Comparison of ENCODE assay signal across 13 mouse cellular contexts in the genomic region with DNA sequence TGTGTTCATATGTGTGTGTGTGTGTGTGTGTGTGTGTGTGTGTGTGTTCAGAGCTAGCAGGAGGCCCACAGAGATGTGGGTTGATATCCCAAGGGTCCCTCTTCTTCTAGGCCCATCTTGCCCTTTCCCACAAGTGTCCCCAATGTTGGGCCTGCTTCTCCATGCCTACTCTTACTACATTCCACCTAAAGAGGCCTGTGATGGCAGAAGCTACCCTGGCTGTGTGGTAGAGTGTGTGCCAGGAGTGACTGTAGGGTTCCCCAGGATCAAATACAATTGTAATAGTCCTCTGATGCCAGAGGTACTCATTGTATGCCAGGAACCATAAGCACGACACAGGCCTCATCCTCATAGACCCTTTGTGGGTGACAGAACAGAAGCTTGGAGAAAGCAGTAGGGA. TPM values are rescaled to one million over a fixed set of nuclear protein-coding genes. Genes with fewer than 3 reads are reported as not detected.
DNase-seq lines count a peak whose midpoint lies in the region; ATAC-seq lines count a peak whose summit lies in the region.
"Had no signal": no experiment of that assay in that cellular context is flagged by ENCODE, and none has a peak within 500 bp of the region (broad histone marks: within the 10 kb centered on the region; RNA-seq: fewer than 3 reads in every experiment).

No protein-coding gene starts in this region.

- no peak overlapping the region for H3K4me3 ChIP-seq in hindbrain, embryonic 10.5 days
- no peak overlapping the region for H3K4me3 ChIP-seq in hindbrain, embryonic 11.5 days (ENCODE audit: low read depth, low read length)
- H3K4me3 ChIP-seq in midbrain, embryonic 10.5 days: no peak overlapping the region
- H3K4me3 ChIP-seq in midbrain, embryonic 16.5 days (ENCODE audit: low read depth, low read length): no peak overlapping the region
- H3K4me3 ChIP-seq in limb, embryonic 12.5 days (replicated peaks): no peak overlapping the region
- H3K4me3 ChIP-seq: forebrain, embryonic 13.5 days; hindbrain, embryonic 15.5 days had no signal

- H3K36me3 ChIP-seq in hindbrain, embryonic 10.5 days: peaks cover 13% of the 10 kb centered on the region
- no peaks in the 10 kb centered on the region for H3K36me3 ChIP-seq in hindbrain, embryonic 11.5 days (ENCODE audit: control insufficient read depth, insufficient read depth, low read length)
- peaks cover 8% of the 10 kb centered on the region; the same call in 1 of the 2 replicates for H3K36me3 ChIP-seq in midbrain, embryonic 10.5 days
- no peaks in the 10 kb centered on the region; the same call in 1 of the 2 replicates for H3K36me3 ChIP-seq in midbrain, embryonic 16.5 days (ENCODE audit: control insufficient read depth, insufficient read depth, low read length)
- peaks cover 5% of the 10 kb centered on the region; the same call in 1 of the 2 replicates for H3K36me3 ChIP-seq in limb, embryonic 12.5 days
- H3K36me3 ChIP-seq: hindbrain, embryonic 15.5 days had no signal

- H3K9ac ChIP-seq in hindbrain, embryonic 11.5 days (ENCODE audit: low read depth, low read length): no peak overlapping the region
- H3K9ac ChIP-seq in midbrain, embryonic 16.5 days (ENCODE audit: low read depth, low read length): no peak overlapping the region
- H3K9ac ChIP-seq in limb, embryonic 12.5 days (replicated peaks): no peak overlapping the region
- H3K9ac ChIP-seq: forebrain, embryonic 13.5 days; hindbrain, embryonic 15.5 days had no signal

- H3K9me3 ChIP-seq in hindbrain, embryonic 10.5 days: no peaks in the 10 kb centered on the region
- H3K9me3 ChIP-seq in hindbrain, embryonic 11.5 days (ENCODE audit: control insufficient read depth, low read length): no peaks in the 10 kb centered on the region
- no peaks in the 10 kb centered on the region for H3K9me3 ChIP-seq in midbrain, embryonic 10.5 days (replicated peaks)
- no peaks in the 10 kb centered on the region for H3K9me3 ChIP-seq in midbrain, embryonic 16.5 days (replicated peaks; ENCODE audit: control insufficient read depth, low read length, poor library complexity, severe bottlenecking)
- no peaks in the 10 kb centered on the region for H3K9me3 ChIP-seq in limb, embryonic 12.5 days
- H3K9me3 ChIP-seq: forebrain, embryonic 13.5 days; hindbrain, embryonic 15.5 days had no signal

- H3K27me3 ChIP-seq in hindbrain, embryonic 10.5 days (ENCODE audit: insufficient read depth, poor library complexity, severe bottlenecking): no peaks in the 10 kb centered on the region
- H3K27me3 ChIP-seq in hindbrain, embryonic 11.5 days (ENCODE audit: control insufficient read depth, insufficient read depth, low read length): no peaks in the 10 kb centered on the region
- no peaks in the 10 kb centered on the region for H3K27me3 ChIP-seq in midbrain, embryonic 10.5 days (ENCODE audit: low read depth, poor library complexity, severe bottlenecking)
- no peaks in the 10 kb centered on the region for H3K27me3 ChIP-seq in midbrain, embryonic 16.5 days (ENCODE audit: control insufficient read depth, insufficient read depth, low read depth, low read length)
- H3K27me3 ChIP-seq in limb, embryonic 12.5 days: no peaks in the 10 kb centered on the region
- H3K27me3 ChIP-seq: forebrain, embryonic 13.5 days; hindbrain, embryonic 15.5 days had no signal

- peaks cover 71% of the 10 kb centered on the region for H3K4me1 ChIP-seq in hindbrain, embryonic 10.5 days (replicated peaks)
- peaks cover 15% of the 10 kb centered on the region; the same call in 1 of the 2 replicates for H3K4me1 ChIP-seq in hindbrain, embryonic 11.5 days (replicated peaks; ENCODE audit: control insufficient read depth, insufficient read depth, low read length)
- H3K4me1 ChIP-seq in midbrain, embryonic 10.5 days: peaks cover 66% of the 10 kb centered on the region
- H3K4me1 ChIP-seq in midbrain, embryonic 16.5 days (ENCODE audit: control insufficient read depth, insufficient read depth, low read length): peaks cover 23% of the 10 kb centered on the region
- H3K4me1 ChIP-seq in limb, embryonic 12.5 days (replicated peaks): peaks cover 73% of the 10 kb centered on the region

- WGBS in hindbrain, embryonic 10.5 days: 80% methylated on average over 1 of the region's 1 CpGs
- WGBS in hindbrain, embryonic 11.5 days: 97% methylated on average over 1 of the region's 1 CpGs
- 84% methylated on average over 1 of the region's 1 CpGs for WGBS in midbrain, embryonic 10.5 days
- WGBS in midbrain, embryonic 16.5 days: 82% methylated on average over 1 of the region's 1 CpGs
- 93% methylated on average over 1 of the region's 1 CpGs for WGBS in limb, embryonic 12.5 days

- DNase-seq in cerebellum, adult 8-10 months: peak; percentile 23
- DNase-seq in hindbrain, embryonic 10.5 days (ENCODE audit: low spot score): no peak
- DNase-seq in hindbrain, embryonic 11.5 days (ENCODE audit: low spot score): no peak
- no peak for DNase-seq in midbrain, embryonic 10.5 days (ENCODE audit: low spot score)
- no peak for DNase-seq in urinary bladder, adult 18-20 months (ENCODE audit: low spot score in 2 of 2)
- DNase-seq: layer of hippocampus, adult 9-11 months; thymus, postnatal 36 days had no signal

- peak overlapping the region; percentile 9; the same call in 1 of the 2 replicates for H3K27ac ChIP-seq in hindbrain, embryonic 10.5 days
- no peak overlapping the region for H3K27ac ChIP-seq in hindbrain, embryonic 11.5 days (ENCODE audit: low read depth, low read length)
- H3K27ac ChIP-seq in midbrain, embryonic 10.5 days (replicated peaks): 0 out of 2 replicates have a peak overlapping the region, but pooled peaks have one; percentile 57
- no peak overlapping the region for H3K27ac ChIP-seq in midbrain, embryonic 16.5 days (ENCODE audit: low read length)
- H3K27ac ChIP-seq in limb, embryonic 12.5 days: peak overlapping the region; percentile 97
- H3K27ac ChIP-seq: forebrain, embryonic 13.5 days had no signal

- ATAC-seq in cerebellum, adult (ENCODE audit: insufficient number of reproducible peaks, low FRiP score, low TSS enrichment): no peak
- no peak for ATAC-seq in hindbrain, embryonic 11.5 days (ENCODE audit: low FRiP score)
- ATAC-seq in midbrain, embryonic 16.5 days: no peak
- ATAC-seq in limb, embryonic 12.5 days (ENCODE audit: insufficient number of reproducible peaks, insufficient read depth, low FRiP score, low TSS enrichment, low read depth): no peak
- ATAC-seq: forebrain, embryonic 13.5 days had no signal

- no peak overlapping the region for H3K4me2 ChIP-seq in hindbrain, embryonic 11.5 days (replicated peaks; ENCODE audit: low read depth, low read length)
- no peak overlapping the region for H3K4me2 ChIP-seq in midbrain, embryonic 16.5 days (ENCODE audit: low read length)
- H3K4me2 ChIP-seq in limb, embryonic 12.5 days: no peak overlapping the region
- H3K4me2 ChIP-seq: forebrain, embryonic 13.5 days; hindbrain, embryonic 15.5 days had no signal

RNA-seq across cellular contexts. Expression of a gene that starts 1.9 kb away (rescaled TPM):
- 99.2 and 114 TPM in 2 replicates for polyA plus RNA-seq in hindbrain, embryonic 10.5 days (2016; fragmentation: Nextera tagmentation; extraction: Ambion mirVana)
- polyA plus RNA-seq in hindbrain, embryonic 11.5 days (2014; fragmentation: Nextera tagmentation; extraction: Ambion mirVana): 46.9 and 48.5 TPM in 2 replicates
- 87.6 and 103 TPM in 2 replicates for polyA plus RNA-seq in midbrain, embryonic 10.5 days (2016; fragmentation: Nextera tagmentation; extraction: Ambion mirVana)
- polyA plus RNA-seq in midbrain, embryonic 16.5 days (2015; fragmentation: Nextera tagmentation; extraction: Ambion mirVana): 182 and 188 TPM in 2 replicates
- polyA plus RNA-seq in limb, embryonic 12.5 days (2016; fragmentation: Nextera tagmentation; extraction: Ambion mirVana): 73.4 and 74.1 TPM in 2 replicates

RNA-seq across cellular contexts. Expression of a gene that starts 19.0 kb away (rescaled TPM):
- 0.10 and 0.20 TPM in 2 replicates for polyA plus RNA-seq in hindbrain, embryonic 10.5 days (2016; fragmentation: Nextera tagmentation; extraction: Ambion mirVana)
- 0.07 and 0.19 TPM in 2 replicates for polyA plus RNA-seq in hindbrain, embryonic 11.5 days (2014; fragmentation: Nextera tagmentation; extraction: Ambion mirVana)
- polyA plus RNA-seq in midbrain, embryonic 10.5 days (2016; fragmentation: Nextera tagmentation; extraction: Ambion mirVana): 0.02 and 0.07 TPM in 2 replicates
- polyA plus RNA-seq in midbrain, embryonic 16.5 days (2015; fragmentation: Nextera tagmentation; extraction: Ambion mirVana): 0.21 and 0.29 TPM in 2 replicates
- polyA plus RNA-seq in limb, embryonic 12.5 days (2016; fragmentation: Nextera tagmentation; extraction: Ambion mirVana): not detected in 2 replicates
- polyA plus RNA-seq: neural tube, embryonic 11.5 days had no signal

RNA-seq across cellular contexts. Expression of a gene that starts 38.5 kb away (rescaled TPM):
- 36.8 and 38.8 TPM in 2 replicates for polyA plus RNA-seq in hindbrain, embryonic 10.5 days (2016; fragmentation: Nextera tagmentation; extraction: Ambion mirVana)
- 27.3 and 29.6 TPM in 2 replicates for polyA plus RNA-seq in hindbrain, embryonic 11.5 days (2014; fragmentation: Nextera tagmentation; extraction: Ambion mirVana)
- polyA plus RNA-seq in midbrain, embryonic 10.5 days (2016; fragmentation: Nextera tagmentation; extraction: Ambion mirVana): 35.1 and 39.2 TPM in 2 replicates
- 24.7 and 27.2 TPM in 2 replicates for polyA plus RNA-seq in midbrain, embryonic 16.5 days (2015; fragmentation: Nextera tagmentation; extraction: Ambion mirVana)
- polyA plus RNA-seq in limb, embryonic 12.5 days (2016; fragmentation: Nextera tagmentation; extraction: Ambion mirVana): 32.2 and 32.5 TPM in 2 replicates

RNA-seq across cellular contexts. Expression of a gene that starts 47.3 kb away (rescaled TPM):
- polyA plus RNA-seq in hindbrain, embryonic 10.5 days (2016; fragmentation: Nextera tagmentation; extraction: Ambion mirVana): 0.62 and 1.1 TPM in 2 replicates
- polyA plus RNA-seq in hindbrain, embryonic 11.5 days (2014; fragmentation: Nextera tagmentation; extraction: Ambion mirVana): 0.21 and 0.36 TPM in 2 replicates
- 0.77 and 1.9 TPM in 2 replicates for polyA plus RNA-seq in midbrain, embryonic 10.5 days (2016; fragmentation: Nextera tagmentation; extraction: Ambion mirVana)
- polyA plus RNA-seq in midbrain, embryonic 16.5 days (2015; fragmentation: Nextera tagmentation; extraction: Ambion mirVana): 1.0 and 2.7 TPM in 2 replicates
- polyA plus RNA-seq in limb, embryonic 12.5 days (2016; fragmentation: Nextera tagmentation; extraction: Ambion mirVana): 0.50 and 0.51 TPM in 2 replicates

Comparison
In these comparisons a context has a peak if more than half of its experiments do, and no peak if none do; other contexts are left out.
1. H3K27ac ChIP-seq: peak in hindbrain, embryonic 10.5 days (single experiment), midbrain, embryonic 10.5 days (single experiment) and limb, embryonic 12.5 days (single experiment); none in hindbrain, embryonic 11.5 days (single experiment) and midbrain, embryonic 16.5 days (single experiment).